Mouse (Mus musculus): ENCODE data around the gene Arnt2. TPM values are rescaled to one million over a fixed set of nuclear protein-coding genes. Genes with fewer than 3 reads are reported as not detected.

The Arnt2 gene
- not detected in 4 replicates for total RNA-seq (2023)

GRCm38 (mm10) chr7:84409896-84410521 is at the start of gene Arnt2:
Gene Arnt2, minus strand, starts transcription at chr7:84410176.

Other genes with a start within 250 kb of the Arnt2 start
- not detected in 4 replicates for gene Gm2115, start 118.8 kb upstream of the Arnt2 start, total RNA-seq (2023)
- 1.9 to 6.0 TPM (median 3.1 TPM) in 4 replicates for gene Fah, start 196.5 kb upstream of the Arnt2 start, total RNA-seq (2023)